Mouse (Mus musculus): ENCODE measurements around the gene Kctd5.
"Not testable (repeated sequence)": the region's sequence is repeated elsewhere in the genome, so short reads cannot be mapped to it uniquely, and the experiment has no call there.

Kctd5 gene

GRCm38 (mm10) chr17:24072919-24073696 lies at the start of gene Kctd5:
TSS of gene Kctd5 (minus strand) at chr17:24073485.
- DNase-seq, result peak; percentile 98

DNA sequence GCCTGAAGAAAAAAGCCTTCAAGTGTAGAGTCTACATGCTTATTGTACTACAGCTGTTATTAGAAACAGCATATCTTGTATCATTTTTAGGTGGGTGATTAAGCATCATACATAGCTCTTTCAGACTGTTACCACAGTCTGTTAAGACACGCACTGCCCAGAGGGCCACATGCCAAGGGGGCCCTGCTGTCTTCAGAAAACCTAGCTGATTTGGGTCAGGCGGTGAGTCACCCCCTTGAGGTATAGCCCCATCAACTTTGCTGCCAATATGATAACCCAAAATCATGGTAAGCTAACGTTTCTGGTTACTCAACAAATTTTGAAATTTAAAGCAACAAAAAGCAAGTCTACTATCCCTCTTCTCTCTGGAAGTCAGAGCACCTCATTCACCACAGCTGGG lies 46.2 kb upstream of the Kctd5 start:
- no peak for DNase-seq

DNA sequence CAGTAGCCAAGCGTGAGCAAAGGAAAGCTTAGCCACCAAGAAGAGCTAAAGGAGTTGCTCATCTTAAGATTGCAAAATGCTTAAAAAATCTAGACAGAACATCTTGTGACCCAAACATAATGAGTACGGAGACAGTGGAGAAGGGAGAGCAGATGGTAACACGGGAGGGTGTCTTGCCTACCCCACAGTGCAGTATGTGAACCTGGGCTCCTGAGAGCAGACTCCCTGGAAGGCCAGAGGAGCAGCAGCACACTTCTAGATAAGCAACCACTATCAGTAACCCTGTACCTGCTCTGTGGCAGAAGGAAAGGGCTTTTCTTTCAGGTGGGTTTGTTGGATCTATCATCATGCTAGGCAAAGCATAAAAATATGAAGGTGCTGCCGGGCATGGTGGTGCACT lies 39.7 kb upstream of the Kctd5 start:
- DNase-seq, result no peak

DNA sequence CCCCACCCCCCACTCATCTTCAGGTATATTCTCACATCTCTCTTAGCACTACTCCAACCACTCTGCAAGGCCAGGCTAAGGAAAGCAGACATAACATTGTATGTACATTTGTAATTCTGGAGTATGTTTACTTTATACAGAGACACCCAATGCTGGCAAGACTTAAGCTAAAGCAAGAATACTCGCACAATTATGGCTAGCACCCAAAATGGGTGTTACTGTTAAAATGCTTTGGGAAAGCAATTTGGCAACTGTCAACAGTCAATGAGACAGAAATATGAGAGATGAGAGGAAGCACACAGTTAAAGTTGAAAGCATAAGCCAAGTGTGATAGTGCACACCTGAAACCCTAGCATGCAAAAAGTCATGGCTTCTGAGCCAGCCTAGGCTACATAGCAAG lies 38.0 kb upstream of the Kctd5 start:
- no peak for DNase-seq

DNA sequence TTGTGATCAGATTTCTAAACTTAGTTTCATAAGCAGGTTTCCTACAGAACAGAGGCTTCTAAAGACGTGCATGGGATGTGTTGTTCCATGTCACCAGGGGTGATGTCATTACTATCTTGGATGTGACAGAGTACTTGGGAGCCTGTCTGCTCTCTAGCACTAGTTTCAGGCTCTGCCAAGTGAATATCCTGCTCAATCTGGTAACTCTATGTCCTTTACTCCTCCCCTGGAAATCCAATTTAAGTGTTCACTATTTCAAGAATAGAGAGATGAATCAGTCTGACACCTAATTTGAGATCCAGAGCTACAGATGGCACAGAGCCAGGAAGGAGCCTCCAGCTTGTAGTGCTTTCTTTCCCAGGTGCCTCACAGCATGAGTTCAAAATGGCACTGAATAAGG lies 35.6 kb upstream of the Kctd5 start:
- no peak for DNase-seq

GRCm38 (mm10) chr17:24105111-24105510 lies 31.8 kb upstream of the Kctd5 start:
- DNase-seq, result no peak

DNA sequence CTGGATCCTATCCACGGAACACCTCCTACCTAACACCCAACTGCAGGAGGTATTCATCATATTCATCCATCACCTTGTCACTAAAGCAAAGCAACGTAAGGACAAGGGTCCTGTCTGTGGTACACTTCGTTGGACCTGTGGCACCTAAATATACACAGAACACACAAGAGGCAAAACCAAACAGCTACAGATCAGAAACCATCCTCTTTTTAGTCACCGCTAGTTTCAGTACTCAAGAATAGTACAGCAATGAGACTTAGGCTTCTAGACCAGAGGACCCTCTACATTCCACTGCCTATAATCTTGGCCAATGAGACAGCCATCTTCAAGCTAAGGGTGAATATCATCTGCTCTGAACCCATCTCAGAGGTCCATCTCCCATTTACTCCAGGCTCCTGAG lies 25.1 kb upstream of the Kctd5 start:
- no peak for DNase-seq

DNA sequence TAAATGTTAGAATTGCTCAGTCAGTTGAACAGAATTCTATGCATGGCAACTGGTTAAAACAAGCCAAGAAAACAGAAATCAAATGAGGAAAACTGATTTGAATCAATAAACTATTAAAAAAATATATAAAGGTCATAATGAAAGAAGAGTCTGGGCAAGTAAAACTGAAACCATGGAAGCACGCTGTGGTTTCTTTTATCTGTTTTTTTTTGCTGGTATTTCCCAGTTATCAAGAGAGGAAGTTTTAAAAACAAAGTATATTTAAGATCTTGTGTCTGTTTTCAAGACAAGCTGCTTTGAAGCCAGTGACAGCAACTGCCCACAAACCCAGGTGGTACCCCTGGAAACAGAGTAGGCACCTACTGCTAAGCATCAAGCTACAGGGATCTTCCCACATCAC lies 17.3 kb upstream of the Kctd5 start:
- no peak for DNase-seq

GRCm38 (mm10) chr17:24086399-24086798 lies 13.1 kb upstream of the Kctd5 start:
- DNase-seq, result not testable (repeated sequence)

GRCm38 (mm10) chr17:24084593-24084992 lies 11.3 kb upstream of the Kctd5 start:
- no peak for DNase-seq

GRCm38 (mm10) chr17:24077101-24077500 lies 3.8 kb upstream of the Kctd5 start:
- no peak for DNase-seq

DNA sequence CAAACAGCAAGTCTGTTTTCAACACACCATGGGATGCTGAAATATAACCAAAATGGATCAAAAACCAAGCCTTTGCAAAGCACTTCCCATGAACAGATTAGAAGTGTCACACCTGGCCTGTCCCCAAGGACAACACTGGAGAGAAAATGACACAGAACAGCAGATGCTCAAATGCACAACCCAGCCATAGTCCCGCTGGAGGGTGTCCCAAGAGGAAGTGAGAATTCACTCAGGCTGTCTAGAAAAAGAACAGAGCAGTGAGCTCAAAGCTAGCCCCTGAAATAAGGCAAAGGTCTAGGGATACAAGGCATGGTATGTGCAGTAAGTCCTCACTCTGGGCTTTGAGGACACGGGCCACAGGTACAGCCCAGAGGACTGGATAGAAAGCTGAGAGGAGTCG lies 3.8 kb downstream of the Kctd5 start:
- DNase-seq, result no peak

DNA sequence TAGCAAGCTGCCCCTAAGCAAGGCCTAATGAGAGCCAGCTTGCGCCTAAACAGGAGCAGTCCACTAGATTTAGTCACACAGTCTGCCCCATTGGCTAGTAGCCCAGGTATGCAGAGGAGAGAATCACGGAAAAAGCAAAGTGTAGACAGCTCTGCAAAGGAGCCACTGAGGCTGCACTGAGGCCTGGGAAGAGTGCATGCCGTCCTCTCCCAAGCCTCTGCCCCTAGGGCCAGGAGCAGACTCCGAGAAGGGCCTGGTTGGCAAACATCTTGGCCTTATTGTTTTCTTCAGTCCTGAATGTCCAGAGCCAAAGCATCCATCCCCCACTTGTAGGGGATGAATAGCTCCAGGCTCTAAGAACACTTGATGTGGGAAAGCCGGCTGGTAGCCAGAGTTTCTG lies 5.0 kb downstream of the Kctd5 start:
- no peak for DNase-seq

DNA sequence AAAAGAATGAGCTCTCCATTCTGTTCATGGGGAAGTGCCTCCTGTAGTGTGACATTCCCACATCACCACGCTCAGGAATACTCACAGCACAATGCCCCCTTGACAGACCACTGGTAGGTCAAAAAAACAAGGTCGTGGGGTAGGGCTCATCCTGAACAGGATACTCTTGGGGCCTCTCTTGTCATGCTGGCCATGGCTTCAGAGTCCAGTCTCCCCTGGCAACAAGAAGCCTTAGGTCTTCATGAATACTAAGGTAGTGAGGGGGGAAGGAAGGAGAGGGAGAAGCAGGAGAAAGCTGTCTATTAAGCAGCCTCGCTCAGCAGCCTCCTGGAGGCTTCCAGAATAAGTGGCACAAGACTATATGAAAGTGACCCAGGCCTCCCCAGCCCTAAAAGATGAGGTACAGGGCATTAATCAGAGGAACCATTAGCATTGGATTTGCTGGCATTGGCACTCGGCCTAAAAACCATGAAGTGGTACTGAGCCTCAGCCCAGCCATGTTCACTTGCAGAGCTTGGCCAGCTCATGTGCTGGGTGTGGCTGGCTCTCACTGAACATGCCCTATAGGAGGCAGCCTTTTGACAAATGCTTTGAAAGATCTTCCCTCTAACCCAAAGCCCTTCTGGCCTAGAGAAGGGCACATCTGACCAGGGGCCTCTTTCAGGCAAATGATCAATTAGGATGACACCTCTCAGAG lies 10.7 kb downstream of the Kctd5 start:
- no peak for DNase-seq

DNA sequence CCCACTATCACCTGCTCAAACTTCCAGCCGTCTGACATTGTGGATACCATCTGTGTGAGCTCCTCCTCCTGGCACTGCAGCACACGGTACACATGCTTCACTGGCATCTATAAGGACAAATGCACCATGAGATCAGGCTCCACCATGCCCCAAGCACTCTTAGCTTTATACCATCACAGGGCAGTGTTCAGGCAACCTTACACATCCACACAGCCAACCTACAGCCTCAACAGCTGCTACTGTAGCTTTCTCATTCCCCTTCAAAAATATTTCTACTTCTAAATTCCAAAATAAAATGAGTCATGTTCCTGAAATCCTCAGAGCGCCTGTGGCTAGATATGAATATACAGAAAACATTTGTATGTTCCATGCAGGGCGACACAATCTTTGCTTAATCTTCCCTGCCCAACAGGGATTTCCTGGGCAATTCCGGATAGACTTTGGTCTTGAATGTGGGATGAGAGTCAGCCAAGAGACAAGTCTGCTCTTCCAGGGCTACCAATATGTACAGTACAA lies 15.5 kb downstream of the Kctd5 start:
- DNase-seq, result no peak

GRCm38 (mm10) chr17:24056636-24057625 lies 16.4 kb downstream of the Kctd5 start:
- DNase-seq, result no peak

- DNase-seq, result no peak
Measured at GRCm38 (mm10) chr17:24049008-24049407, 24.3 kb downstream of the Kctd5 start.

GRCm38 (mm10) chr17:24048053-24048452 lies 25.2 kb downstream of the Kctd5 start:
- DNase-seq, result no peak

DNA sequence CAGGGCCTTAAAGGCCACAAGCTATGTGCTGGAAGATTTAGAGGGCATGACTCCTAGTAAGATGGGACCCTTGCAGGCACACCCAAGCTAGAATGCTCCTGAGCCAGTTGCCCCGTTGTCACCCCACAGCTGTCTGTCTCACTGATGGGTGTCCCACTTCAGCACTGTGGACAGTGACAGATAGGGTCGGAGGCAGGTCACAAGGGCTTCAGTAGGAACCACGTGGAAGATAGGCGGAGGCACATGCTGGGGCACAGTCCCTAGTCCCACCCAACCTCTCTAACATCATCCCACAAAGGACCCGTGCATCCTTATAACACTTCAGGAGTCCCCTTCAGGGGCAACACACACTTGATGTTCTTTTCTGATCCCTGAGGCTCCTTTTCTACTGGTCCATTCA lies 27.3 kb downstream of the Kctd5 start:
- DNase-seq, result no peak

- no peak for DNase-seq
Measured at GRCm38 (mm10) chr17:24045608-24046007, 27.7 kb downstream of the Kctd5 start.

DNA sequence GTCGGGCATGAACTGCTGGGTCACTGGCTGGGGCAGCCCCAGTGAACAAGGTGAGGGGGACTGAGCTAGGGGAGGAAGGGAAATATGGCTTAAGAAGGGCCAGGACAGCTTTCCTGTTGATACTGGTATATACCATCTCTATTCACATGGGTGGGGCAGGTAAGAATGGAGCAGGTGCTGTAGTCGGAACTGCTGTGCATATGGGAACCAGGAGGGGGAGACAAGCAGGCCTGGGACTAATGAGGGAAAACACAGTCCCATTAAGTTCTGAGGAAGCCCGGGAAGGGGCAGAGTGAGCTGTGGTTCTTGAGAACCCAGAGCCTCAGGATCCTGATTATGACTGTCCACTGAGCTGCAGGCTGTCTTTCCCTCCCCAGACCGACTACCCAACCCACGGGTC lies 28.8 kb downstream of the Kctd5 start:
- DNase-seq, result no peak

DNA sequence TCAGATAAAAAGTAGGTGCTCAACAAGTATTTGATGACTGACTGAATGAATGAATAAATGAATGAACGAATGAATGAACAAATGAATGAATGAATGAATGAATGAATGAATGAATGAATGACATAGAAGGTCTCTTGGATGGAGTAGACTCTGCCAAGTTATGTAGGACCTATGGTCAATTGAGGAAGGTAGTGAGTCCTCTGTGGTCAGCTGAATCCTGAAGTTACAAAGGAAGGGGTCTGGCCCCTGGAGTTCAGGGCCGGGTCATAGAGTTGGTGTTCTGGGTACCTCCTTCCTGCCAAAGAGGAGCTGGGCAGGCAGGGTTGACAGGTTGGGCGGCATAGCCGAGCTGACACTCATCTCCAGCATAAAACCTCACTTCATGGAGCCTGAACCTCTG lies 35.4 kb downstream of the Kctd5 start, which contains the start of gene Prss27:
Prss27 (plus strand) TSS at position 301 of the 400 bp plus-strand sequence.
- no peak for DNase-seq

- no peak for DNase-seq
Measured at GRCm38 (mm10) chr17:24037360-24037759, 35.9 kb downstream of the Kctd5 start.
